Mouse (Mus musculus) retina, postnatal 1 day (tissue): ENCODE data around the gene Hipk4.
"Not testable (repeated sequence)": the region's sequence is repeated elsewhere in the genome, so short reads cannot be mapped to it uniquely, and the experiment has no call there.

Source experiments
- DNase-seq: peaks from one replicate; pipeline ENCODE4 v3.0.0-alpha.2; 2012

Gene Hipk4

GRCm38 (mm10) chr7:27494659-27495367 lies 28.3 kb upstream of the Hipk4 start:
- DNase-seq, result not testable (repeated sequence)

- DNase-seq, result no peak
Observed at GRCm38 (mm10) chr7:27499036-27499435, 24.0 kb upstream of the Hipk4 start, which contains the start of gene Prx. TSS of gene Prx (plus strand) at chr7:27499324.

GRCm38 (mm10) chr7:27501620-27502019 lies 21.4 kb upstream of the Hipk4 start:
- DNase-seq, result no peak

GRCm38 (mm10) chr7:27506765-27507370 lies 16.2 kb upstream of the Hipk4 start:
- no peak for DNase-seq

- DNase-seq, result peak; percentile 96
Observed at GRCm38 (mm10) chr7:27507711-27508647, 15.1 kb upstream of the Hipk4 start.

GRCm38 (mm10) chr7:27508648-27509005 lies 14.4 kb upstream of the Hipk4 start:
- peak; percentile 71 for DNase-seq

GRCm38 (mm10) chr7:27510809-27511208 lies 12.3 kb upstream of the Hipk4 start:
- no peak for DNase-seq

- DNase-seq, result no peak
Observed at GRCm38 (mm10) chr7:27514961-27515360, 8.1 kb upstream of the Hipk4 start.

GRCm38 (mm10) chr7:27518314-27518713 lies 4.8 kb upstream of the Hipk4 start:
- no peak for DNase-seq

- no peak for DNase-seq
Observed at GRCm38 (mm10) chr7:27520104-27520503, 3.0 kb upstream of the Hipk4 start.

GRCm38 (mm10) chr7:27520599-27520998 lies 2.5 kb upstream of the Hipk4 start:
- no peak for DNase-seq

- no peak for DNase-seq
Observed at GRCm38 (mm10) chr7:27523805-27524204, 738 bp downstream of the Hipk4 start.

GRCm38 (mm10) chr7:27526039-27526827 lies 3.2 kb downstream of the Hipk4 start:
- peak; percentile 86 for DNase-seq

- DNase-seq, result peak; percentile 26
Observed at GRCm38 (mm10) chr7:27529070-27529469, 6.0 kb downstream of the Hipk4 start.

GRCm38 (mm10) chr7:27530937-27531336 lies 7.9 kb downstream of the Hipk4 start:
- DNase-seq, result no peak

GRCm38 (mm10) chr7:27531707-27532106 lies 8.6 kb downstream of the Hipk4 start:
- DNase-seq, result no peak

GRCm38 (mm10) chr7:27532480-27533050 lies 9.5 kb downstream of the Hipk4 start:
- DNase-seq, result no peak

- DNase-seq, result no peak
Observed at GRCm38 (mm10) chr7:27535386-27535785, 12.3 kb downstream of the Hipk4 start.

- no peak for DNase-seq
Observed at GRCm38 (mm10) chr7:27536618-27537017, 13.6 kb downstream of the Hipk4 start.

GRCm38 (mm10) chr7:27537998-27538397 lies 14.9 kb downstream of the Hipk4 start:
- no peak for DNase-seq

GRCm38 (mm10) chr7:27538797-27539196 lies 15.7 kb downstream of the Hipk4 start:
- DNase-seq, result no peak

- no peak for DNase-seq
Observed at GRCm38 (mm10) chr7:27540521-27540920, 17.5 kb downstream of the Hipk4 start.
